Mouse (Mus musculus): ENCODE measurements around the gene 4930438A08Rik.

DNA sequence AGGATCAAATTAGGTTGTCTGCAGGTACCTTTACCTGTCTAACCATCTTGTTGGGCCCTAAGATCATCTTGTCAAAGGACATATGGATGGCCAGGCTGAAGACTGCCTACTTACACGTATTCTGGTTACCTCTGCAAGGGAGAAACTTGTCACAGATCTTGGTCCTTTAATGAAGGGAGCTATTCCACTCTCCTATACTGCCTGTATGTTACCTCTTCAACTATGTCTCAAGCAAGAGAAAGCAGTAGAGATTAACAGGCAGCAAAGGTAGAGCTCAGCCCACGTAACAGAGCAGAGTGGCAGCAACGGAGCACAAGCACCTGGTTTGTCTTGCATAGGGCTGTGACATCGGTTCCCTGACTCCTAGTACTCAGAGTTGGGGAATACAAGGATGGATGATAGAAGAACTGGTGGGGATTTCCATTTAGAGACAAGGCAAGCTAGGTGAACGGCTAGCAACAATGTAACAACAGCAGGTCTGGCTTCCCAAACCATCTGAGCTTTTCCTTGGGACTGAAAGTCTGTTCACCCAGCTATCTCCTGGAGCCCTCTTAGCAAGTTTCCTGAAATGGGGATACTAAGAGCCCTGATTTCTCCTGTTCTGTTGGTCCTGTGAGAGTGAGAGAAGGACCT lies 41.1 kb downstream of the 4930438A08Rik start:
- TF ChIP-seq POLR2A (IDR thresholded peaks at IDR 0.05; ENCODE audit: borderline replicate concordance, insufficient read depth, low read length) = no peak
- no peak for TF ChIP-seq CTCF (IDR thresholded peaks at IDR 0.05; ENCODE audit: borderline replicate concordance, insufficient read depth, low read depth, low read length)
